Mouse (Mus musculus): ENCODE results near the gene Dennd5a. TPM values are rescaled to one million over a fixed set of nuclear protein-coding genes. Genes with fewer than 3 reads are reported as not detected.
"Not testable (repeated sequence)": the region's sequence is repeated elsewhere in the genome, so short reads cannot be mapped to it uniquely, and the experiment has no call there.

The Dennd5a gene
- polyA plus RNA-seq, 1 experiment from 2014 or later = 15.3 TPM

GRCm38 (mm10) chr7:109985661-109986132, 25.4 kb upstream of the Dennd5a start:
- 0 out of 2 replicates have a peak, but pooled peaks cover 2% of the 10 kb centered on the region for H3K4me1 ChIP-seq (replicated peaks; ENCODE audit: control insufficient read depth, insufficient read depth, low read length)
- H3K9me3 ChIP-seq (ENCODE audit: control insufficient read depth) = no peaks in the 10 kb centered on the region
- under 1% methylated on average over 27 of the region's 27 CpGs for WGBS
- peaks cover 12% of the 10 kb centered on the region for H3K36me3 ChIP-seq (ENCODE audit: control insufficient read depth, insufficient read depth)
- peak; percentile 44 for ATAC-seq
- H3K27ac ChIP-seq (ENCODE audit: low read depth, low read length) = peak overlapping the region; percentile 81
- no peaks in the 10 kb centered on the region for H3K27me3 ChIP-seq (replicated peaks; ENCODE audit: control insufficient read depth, insufficient read depth, low read length)
- H3K9ac ChIP-seq (ENCODE audit: low read depth, low read length) = peak overlapping the region; percentile 62
- peak overlapping the region; percentile 59 for H3K4me3 ChIP-seq (ENCODE audit: low read depth, low read length)
- peak overlapping the region; percentile 73 for H3K4me2 ChIP-seq (replicated peaks; ENCODE audit: low read depth)
- no peak for TF ChIP-seq CTCF (IDR thresholded peaks at IDR 0.05; ENCODE audit: low read depth)

DNA sequence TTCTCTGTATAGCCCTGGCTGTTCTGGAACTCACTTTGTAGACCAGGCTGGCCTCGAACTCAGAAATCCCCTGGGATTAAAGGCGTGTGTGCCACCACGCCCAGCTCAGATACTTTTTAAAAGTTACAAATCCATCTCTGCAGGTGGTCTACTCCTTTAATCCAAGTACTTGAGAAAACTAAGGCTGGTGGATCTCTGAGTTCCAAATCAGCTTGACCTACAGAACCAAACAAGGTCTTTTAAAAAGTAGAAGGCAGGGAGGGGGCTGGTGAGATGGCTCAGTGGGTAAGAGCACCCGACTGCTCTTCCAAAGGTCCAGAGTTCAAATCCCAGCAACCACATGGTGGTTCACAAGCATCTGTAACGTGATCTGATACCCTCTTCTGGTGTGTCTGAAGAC, 24.3 kb upstream of the Dennd5a start:
- not testable (repeated sequence) for H3K27ac ChIP-seq (ENCODE audit: low read depth, low read length); H3K9me3 ChIP-seq (ENCODE audit: control insufficient read depth); ATAC-seq; H3K9ac ChIP-seq (ENCODE audit: low read depth, low read length); H3K4me1 ChIP-seq (replicated peaks; ENCODE audit: control insufficient read depth, insufficient read depth, low read length); H3K27me3 ChIP-seq (replicated peaks; ENCODE audit: control insufficient read depth, insufficient read depth, low read length)
- Histone ChIP-seq H3K36me3 (ENCODE audit: control insufficient read depth, insufficient read depth) (peaks cover 17% of the 10 kb centered on the region), H3K4me3 (ENCODE audit: low read depth, low read length) (peak overlapping the region; percentile 59; the same call in 1 of the 2 replicates), H3K4me2 (replicated peaks; ENCODE audit: low read depth) (peak overlapping the region; percentile 73)
- 67% methylated on average over 5 of the region's 5 CpGs for WGBS

DNA sequence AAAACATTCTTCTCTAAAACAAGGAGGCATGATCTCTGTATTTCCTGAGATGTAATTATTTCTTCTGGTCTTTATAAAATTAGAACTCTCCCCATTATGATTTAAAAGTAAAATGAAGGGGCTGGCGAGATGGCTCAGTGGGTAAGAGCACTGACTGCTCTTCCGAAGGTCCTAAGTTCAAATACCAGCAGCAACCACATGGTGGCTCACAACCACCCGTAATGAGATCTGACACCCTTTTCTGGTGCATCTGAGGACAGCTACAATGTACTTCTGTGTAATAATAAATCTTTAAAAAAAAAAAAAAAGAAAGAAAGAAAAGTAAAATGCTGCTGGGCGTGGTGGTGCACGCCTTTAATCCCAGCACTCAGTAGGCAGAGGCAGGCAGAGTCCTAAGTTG, 16.9 kb upstream of the Dennd5a start:
- TF ChIP-seq CTCF (IDR thresholded peaks at IDR 0.05; ENCODE audit: low read depth) = peak; percentile 64
- not testable (repeated sequence) for H3K4me1 ChIP-seq (replicated peaks; ENCODE audit: control insufficient read depth, insufficient read depth, low read length); H3K9ac ChIP-seq (ENCODE audit: low read depth, low read length); H3K27me3 ChIP-seq (replicated peaks; ENCODE audit: control insufficient read depth, insufficient read depth, low read length); H3K4me2 ChIP-seq (replicated peaks; ENCODE audit: low read depth); H3K4me3 ChIP-seq (ENCODE audit: low read depth, low read length); ATAC-seq; H3K9me3 ChIP-seq (ENCODE audit: control insufficient read depth); H3K27ac ChIP-seq (ENCODE audit: low read depth, low read length)
- WGBS = 73% methylated on average over 5 of the region's 5 CpGs
- peaks cover 44% of the 10 kb centered on the region for H3K36me3 ChIP-seq (ENCODE audit: control insufficient read depth, insufficient read depth)

- H3K36me3 ChIP-seq (ENCODE audit: control insufficient read depth, insufficient read depth) = peaks cover 36% of the 10 kb centered on the region
- H3K9me3 ChIP-seq (ENCODE audit: control insufficient read depth) = no peaks in the 10 kb centered on the region
- H3K4me1 ChIP-seq (replicated peaks; ENCODE audit: control insufficient read depth, insufficient read depth, low read length) = no peaks in the 10 kb centered on the region
- H3K4me3 ChIP-seq (ENCODE audit: low read depth, low read length) = no peak overlapping the region
- WGBS = 85% methylated on average over 6 of the region's 6 CpGs
- no peak for TF ChIP-seq CTCF (IDR thresholded peaks at IDR 0.05; ENCODE audit: low read depth)
- H3K9ac ChIP-seq (ENCODE audit: low read depth, low read length) = no peak overlapping the region
- no peak overlapping the region for H3K27ac ChIP-seq (ENCODE audit: low read depth, low read length)
- no peak for ATAC-seq
- no peak overlapping the region for H3K4me2 ChIP-seq (replicated peaks; ENCODE audit: low read depth)
- no peaks in the 10 kb centered on the region for H3K27me3 ChIP-seq (replicated peaks; ENCODE audit: control insufficient read depth, insufficient read depth, low read length)
Observed at GRCm38 (mm10) chr7:109975966-109976715, 15.9 kb upstream of the Dennd5a start.

- Histone ChIP-seq H3K36me3 (ENCODE audit: control insufficient read depth, insufficient read depth) (peaks cover 6% of the 10 kb centered on the region), H3K9ac (ENCODE audit: low read depth, low read length) (no peak overlapping the region), H3K4me2 (replicated peaks; ENCODE audit: low read depth) (no peak overlapping the region), H3K4me1 (replicated peaks; ENCODE audit: control insufficient read depth, insufficient read depth, low read length) (no peaks in the 10 kb centered on the region), H3K27me3 (replicated peaks; ENCODE audit: control insufficient read depth, insufficient read depth, low read length) (no peaks in the 10 kb centered on the region), H3K27ac (ENCODE audit: low read depth, low read length) (no peak overlapping the region), H3K4me3 (ENCODE audit: low read depth, low read length) (no peak overlapping the region), H3K9me3 (ENCODE audit: control insufficient read depth) (no peaks in the 10 kb centered on the region)
- TF ChIP-seq CTCF (IDR thresholded peaks at IDR 0.05; ENCODE audit: low read depth) = no peak
- ATAC-seq = no peak
Observed at GRCm38 (mm10) chr7:109969542-109969941, 9.3 kb upstream of the Dennd5a start.

- ATAC-seq = no peak; the same call in 1 of the 2 replicates
- H3K27ac ChIP-seq (ENCODE audit: low read depth, low read length) = no peak overlapping the region
- H3K27me3 ChIP-seq (replicated peaks; ENCODE audit: control insufficient read depth, insufficient read depth, low read length) = no peaks in the 10 kb centered on the region
- peaks cover 6% of the 10 kb centered on the region for H3K36me3 ChIP-seq (ENCODE audit: control insufficient read depth, insufficient read depth)
- H3K9ac ChIP-seq (ENCODE audit: low read depth, low read length) = no peak overlapping the region
- no peak overlapping the region for H3K4me2 ChIP-seq (replicated peaks; ENCODE audit: low read depth)
- TF ChIP-seq CTCF (IDR thresholded peaks at IDR 0.05; ENCODE audit: low read depth) = peak; percentile 52
- H3K4me1 ChIP-seq (replicated peaks; ENCODE audit: control insufficient read depth, insufficient read depth, low read length) = no peaks in the 10 kb centered on the region
- WGBS = 20% methylated on average over 1 of the region's 2 CpGs
- H3K9me3 ChIP-seq (ENCODE audit: control insufficient read depth) = no peaks in the 10 kb centered on the region
- H3K4me3 ChIP-seq (ENCODE audit: low read depth, low read length) = no peak overlapping the region
Observed at GRCm38 (mm10) chr7:109968924-109969450, 8.7 kb upstream of the Dennd5a start.

All from intestine, postnatal 0 days (tissue).